Mouse (Mus musculus) frontal cortex, postnatal 14 days (tissue): Measurements from ENCODE around the gene Jade1.
A peak's percentile ranks its signal among the peaks of the same experiment; 100 is the strongest.

Source experiments
- DNase-seq, 2 experiments: peaks; one replicate each; pipeline ENCODE4 v3.0.0; 2022; ENCODE audit warnings: low spot score in 2 of 2

The Jade1 gene

GRCm38 (mm10) chr3:41551671-41552070 is 3.9 kb upstream of the Jade1 start:
- no peak for DNase-seq

- no peak for DNase-seq
Observed at GRCm38 (mm10) chr3:41552777-41553548, 2.6 kb upstream of the Jade1 start.

GRCm38 (mm10) chr3:41553681-41554080 is 1.9 kb upstream of the Jade1 start:
- DNase-seq, result no peak

GRCm38 (mm10) chr3:41554480-41555475 is 753 bp upstream of the Jade1 start:
- no peak for DNase-seq

DNA sequence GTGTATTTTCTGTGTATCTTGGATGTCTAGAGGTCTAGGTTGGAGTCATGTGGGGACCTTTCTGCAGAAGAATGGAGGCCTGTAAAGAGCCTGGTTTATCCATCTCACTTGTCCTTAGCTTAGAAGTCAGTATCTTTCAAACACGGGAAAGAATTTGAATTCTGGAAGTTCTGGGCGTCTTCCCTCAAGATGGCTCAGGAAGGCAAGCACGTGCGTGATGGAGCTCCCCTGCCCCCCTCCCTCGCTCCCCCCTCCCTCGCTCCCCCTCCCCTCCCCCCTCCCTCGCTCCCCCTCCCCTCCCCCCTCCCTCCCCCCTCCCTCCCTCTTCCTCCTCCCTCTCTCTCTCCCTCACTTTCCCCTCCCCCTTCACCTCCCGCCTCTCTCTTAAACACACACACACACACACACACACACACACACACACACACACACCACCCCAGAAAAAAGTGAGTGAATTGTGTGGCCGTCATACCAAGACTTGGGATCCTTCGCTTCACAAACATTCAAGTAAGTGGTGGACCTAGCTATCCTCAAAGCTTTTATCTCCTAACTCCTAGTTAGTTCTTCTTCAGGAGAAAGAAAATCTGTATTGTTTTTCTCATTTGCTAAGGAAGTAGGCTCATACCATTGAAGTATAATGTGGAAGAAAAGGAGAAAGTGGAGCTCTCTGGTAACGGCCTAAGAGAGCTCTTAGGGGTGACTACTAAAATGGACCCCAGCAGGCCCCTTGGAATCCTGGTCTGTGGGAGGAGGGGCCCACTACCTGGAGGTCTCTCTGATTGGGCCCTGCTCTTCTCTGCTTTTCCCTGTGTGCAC is 1.1 kb downstream of the Jade1 start:
- no peak for DNase-seq

- DNase-seq, result no peak
Observed at GRCm38 (mm10) chr3:41557267-41557995, 1.9 kb downstream of the Jade1 start.

- no peak for DNase-seq
Observed at GRCm38 (mm10) chr3:41560489-41560888, 5.0 kb downstream of the Jade1 start.

GRCm38 (mm10) chr3:41561787-41562186 is 6.3 kb downstream of the Jade1 start:
- DNase-seq, result no peak

DNA sequence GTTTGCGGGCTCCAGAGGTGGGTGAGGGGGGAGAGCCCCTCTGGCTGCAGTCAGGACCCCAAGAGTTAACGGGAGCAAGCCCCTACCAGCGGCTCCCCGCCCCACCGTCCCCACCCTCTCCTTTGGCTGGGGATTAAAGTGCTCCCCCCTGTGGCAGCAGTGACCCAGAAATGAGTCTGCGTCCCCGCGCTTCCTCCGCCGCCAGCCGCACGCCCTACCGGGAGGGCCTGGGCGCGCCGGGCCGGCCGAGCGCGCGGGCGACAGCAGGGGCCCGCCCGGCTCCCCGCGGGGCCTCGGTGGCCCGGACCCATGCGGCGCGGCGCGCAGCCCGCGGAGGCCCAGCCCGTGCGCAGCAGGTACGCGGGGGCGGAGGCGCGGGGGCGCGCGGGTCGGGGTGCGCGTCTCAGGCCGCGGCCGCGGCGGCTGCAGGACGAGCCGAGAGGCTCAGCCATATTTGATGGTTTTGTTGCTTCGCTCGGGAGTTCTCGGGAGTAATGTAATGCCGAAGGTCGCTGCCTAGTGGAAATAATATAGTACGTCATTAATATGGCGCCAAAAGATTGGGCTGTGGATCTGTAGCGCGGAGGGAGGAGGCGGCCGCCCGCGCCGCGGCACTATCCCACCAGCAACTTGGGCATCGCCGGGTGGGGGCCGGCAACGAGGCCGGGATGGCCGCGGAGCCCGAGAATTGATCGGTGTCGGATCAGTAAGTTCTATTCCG is 7.8 kb downstream of the Jade1 start:
- DNase-seq, result peak; percentile 53 to 65

DNA sequence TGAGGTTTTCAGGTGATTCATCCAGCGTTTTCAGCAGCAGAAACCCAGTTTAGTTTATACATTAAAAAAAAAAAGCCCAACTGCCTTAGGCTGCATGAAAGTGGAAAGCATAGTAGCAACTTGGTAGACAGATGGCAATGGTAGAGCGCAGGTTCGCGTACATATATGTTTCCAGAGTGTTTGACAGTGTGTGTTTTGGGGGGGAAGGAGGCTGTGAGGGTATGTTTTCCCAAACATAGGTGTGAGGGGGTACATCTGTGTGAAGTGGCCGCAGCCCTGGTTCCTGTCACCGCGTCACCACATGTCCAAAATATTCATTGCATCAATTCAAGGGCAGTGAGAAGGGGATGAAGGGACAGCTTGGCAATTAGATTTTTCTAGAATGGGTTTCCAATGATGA is 8.5 kb downstream of the Jade1 start:
- DNase-seq, result no peak

GRCm38 (mm10) chr3:41564471-41565213 is 9.1 kb downstream of the Jade1 start:
- DNase-seq, result peak; percentile 56 to 61

- peak; percentile 72 to 81 for DNase-seq
Observed at GRCm38 (mm10) chr3:41565410-41565823, 9.9 kb downstream of the Jade1 start.

DNA sequence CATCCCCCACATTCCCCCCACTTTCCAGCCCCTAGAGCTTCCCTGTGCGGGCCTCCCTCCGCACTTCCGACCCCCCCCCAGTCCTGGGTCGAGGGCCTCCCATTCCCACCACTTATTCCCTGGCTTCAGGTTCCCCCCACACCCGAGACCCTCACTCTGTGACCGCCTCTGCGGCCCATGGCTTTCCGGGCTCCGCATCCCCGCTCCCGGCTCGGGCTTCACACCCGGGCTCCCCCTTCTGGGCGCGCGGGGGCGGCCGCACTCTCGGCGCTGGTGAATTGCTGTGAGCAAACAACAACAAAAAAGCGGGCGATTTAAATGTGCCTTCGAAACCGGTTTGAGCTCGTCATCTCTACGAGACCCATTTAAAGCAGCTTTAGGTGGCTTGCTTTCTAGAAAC is 10.4 kb downstream of the Jade1 start:
- peak; percentile 67 to 79 for DNase-seq

GRCm38 (mm10) chr3:41569943-41570342 is 14.4 kb downstream of the Jade1 start:
- DNase-seq, result no peak

- DNase-seq, result no peak
Observed at GRCm38 (mm10) chr3:41572131-41572530, 16.6 kb downstream of the Jade1 start.

GRCm38 (mm10) chr3:41572968-41573367 is 17.4 kb downstream of the Jade1 start:
- no peak for DNase-seq

DNA sequence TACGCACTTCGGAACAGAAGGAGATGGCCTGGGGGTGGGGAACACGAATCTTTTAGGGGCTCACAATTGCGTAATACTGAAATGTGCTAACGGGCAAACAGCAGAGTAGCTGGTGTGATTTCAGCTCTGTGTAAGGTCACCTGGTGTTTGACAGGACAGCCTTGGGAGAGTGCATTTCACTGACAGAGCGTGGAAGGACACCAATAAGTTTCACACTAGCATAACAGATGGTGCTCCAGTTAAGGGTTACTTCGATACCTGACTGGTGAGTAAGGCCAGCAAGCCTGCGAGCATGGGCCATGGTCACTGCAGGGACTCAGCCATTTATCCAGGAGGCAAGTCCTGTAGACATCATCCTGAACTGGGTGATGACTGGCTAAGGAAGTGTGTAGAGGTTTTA is 18.7 kb downstream of the Jade1 start:
- no peak for DNase-seq

DNA sequence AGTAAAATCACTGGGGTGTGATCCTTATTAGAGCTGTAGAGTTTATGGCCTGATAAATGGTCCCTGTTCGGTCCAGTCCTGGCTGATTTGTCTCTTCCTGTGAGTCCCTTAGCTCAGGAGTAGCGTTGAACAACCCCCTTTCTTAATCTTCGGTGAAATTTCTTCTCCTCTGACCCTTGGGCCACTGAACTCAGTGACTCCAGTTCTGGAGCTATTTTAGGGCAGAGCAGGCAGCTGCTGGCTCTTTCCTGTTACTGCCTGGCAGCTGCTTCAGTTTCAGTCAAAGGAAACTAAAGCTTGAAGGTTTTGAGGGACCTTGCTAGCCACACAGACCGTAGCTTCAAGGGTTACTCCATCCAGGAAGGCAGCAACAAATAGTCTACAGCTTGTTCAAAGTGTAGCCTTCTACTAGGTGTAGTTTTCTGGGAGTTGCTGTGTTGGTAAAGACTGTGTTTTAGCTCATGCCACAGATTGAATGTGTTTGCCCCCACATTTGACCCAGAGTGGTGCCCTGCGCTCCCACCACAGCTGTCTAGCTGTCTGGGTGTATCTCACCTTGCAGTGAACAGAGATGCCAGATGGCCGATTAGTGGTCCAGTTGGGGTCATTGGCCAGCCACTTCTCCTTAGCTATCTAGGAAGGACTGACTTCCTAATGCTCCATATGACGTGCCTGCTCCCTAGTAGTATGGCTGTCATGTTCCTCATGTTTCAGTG is 19.3 kb downstream of the Jade1 start:
- DNase-seq, result no peak

GRCm38 (mm10) chr3:41575971-41576370 is 20.4 kb downstream of the Jade1 start:
- no peak for DNase-seq
